Mouse (Mus musculus): Measurements from ENCODE around the gene Agap1. TPM values are rescaled to one million over a fixed set of nuclear protein-coding genes. Genes with fewer than 3 reads are reported as not detected.
A peak's percentile ranks its signal among the peaks of the same experiment; 100 is the strongest.

Agap1 gene
- polyA plus RNA-seq, 1 experiment from 2014 or later: 7.6 TPM

DNA sequence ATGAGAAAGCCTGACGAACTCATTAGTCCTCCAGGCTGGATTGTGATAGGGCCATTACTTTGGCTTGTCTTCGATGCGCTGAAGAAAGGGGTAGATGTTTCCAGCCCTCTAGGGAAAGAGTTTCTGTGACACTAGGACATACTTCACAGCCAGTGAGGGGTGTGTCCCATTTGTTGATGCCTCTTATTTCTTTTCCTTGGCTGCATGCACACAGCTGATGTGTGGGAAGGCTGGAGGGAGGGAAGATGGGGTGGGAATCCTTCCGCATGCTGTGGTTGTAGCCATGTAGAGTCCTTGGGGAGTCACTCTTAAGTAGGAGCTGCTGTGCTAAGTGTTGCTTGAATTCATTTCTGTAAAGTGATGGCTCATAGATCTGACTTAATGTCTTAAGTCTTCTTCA lies 118.9 kb downstream of the Agap1 start:
- Histone ChIP-seq H3K27me3 (ENCODE audit: control insufficient read depth, insufficient read depth, low read depth, low read length) (no peaks in the 10 kb centered on the region), H3K9me3 (ENCODE audit: control insufficient read depth, low read length) (no peaks in the 10 kb centered on the region), H3K27ac (ENCODE audit: low read length) (no peak overlapping the region), H3K4me3 (ENCODE audit: low read length) (no peak overlapping the region), H3K4me2 (ENCODE audit: low read depth, low read length) (no peak overlapping the region), H3K9ac (ENCODE audit: low read length) (no peak overlapping the region), H3K36me3 (ENCODE audit: control insufficient read depth, insufficient read depth, low read length) (no peaks in the 10 kb centered on the region), H3K4me1 (replicated peaks; ENCODE audit: control insufficient read depth, insufficient read depth, low read length) (peaks cover 29% of the 10 kb centered on the region)
- no peak for ATAC-seq (ENCODE audit: low read depth)
- 96% methylated on average over 4 of the region's 4 CpGs for WGBS

DNA sequence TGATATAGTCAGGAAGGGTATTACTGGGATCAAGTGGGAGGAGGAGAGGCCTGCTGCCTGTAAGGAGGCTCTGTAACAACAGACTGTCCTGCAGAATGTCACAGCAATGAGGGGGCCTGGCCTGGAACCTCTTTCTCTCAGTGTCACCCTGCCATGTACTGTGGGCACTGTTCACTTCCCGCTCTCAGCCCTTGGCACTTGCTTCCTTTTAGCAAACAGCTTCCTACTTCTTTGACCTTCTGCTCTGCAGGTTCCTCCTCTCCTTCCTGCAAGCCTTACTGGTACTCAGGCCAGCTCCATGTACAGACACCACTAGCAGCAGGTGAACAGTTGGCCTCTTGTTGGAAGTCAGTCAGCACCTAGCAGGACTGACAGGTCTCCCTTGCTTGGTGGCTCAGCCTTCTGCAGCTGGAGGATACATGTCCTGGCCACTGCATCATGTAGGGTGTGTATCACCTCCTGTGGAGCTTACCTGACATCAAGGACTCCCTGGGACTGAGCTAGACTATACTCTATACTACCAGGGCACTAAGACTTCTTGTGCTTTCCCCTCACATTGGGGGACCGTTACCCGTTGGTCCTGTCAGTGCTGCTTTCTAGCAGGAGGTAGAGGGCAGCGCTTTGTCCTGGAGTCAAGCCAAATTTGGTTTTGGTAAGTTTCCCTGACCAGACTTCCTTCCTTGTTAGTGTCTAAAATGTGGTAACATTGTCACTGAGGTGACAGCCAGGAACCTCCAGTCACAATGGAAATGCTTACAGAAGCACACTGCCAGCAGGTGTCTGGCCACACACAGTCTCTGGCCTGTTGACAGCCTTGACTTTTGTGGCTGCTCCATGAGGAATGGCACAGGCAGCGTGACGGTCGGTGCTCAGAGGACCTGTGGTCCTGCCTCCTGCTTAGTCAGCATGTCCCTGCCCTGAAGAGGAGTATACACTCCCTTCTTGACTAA lies 120.6 kb downstream of the Agap1 start:
- WGBS: 47% methylated on average over 7 of the region's 7 CpGs

DNA sequence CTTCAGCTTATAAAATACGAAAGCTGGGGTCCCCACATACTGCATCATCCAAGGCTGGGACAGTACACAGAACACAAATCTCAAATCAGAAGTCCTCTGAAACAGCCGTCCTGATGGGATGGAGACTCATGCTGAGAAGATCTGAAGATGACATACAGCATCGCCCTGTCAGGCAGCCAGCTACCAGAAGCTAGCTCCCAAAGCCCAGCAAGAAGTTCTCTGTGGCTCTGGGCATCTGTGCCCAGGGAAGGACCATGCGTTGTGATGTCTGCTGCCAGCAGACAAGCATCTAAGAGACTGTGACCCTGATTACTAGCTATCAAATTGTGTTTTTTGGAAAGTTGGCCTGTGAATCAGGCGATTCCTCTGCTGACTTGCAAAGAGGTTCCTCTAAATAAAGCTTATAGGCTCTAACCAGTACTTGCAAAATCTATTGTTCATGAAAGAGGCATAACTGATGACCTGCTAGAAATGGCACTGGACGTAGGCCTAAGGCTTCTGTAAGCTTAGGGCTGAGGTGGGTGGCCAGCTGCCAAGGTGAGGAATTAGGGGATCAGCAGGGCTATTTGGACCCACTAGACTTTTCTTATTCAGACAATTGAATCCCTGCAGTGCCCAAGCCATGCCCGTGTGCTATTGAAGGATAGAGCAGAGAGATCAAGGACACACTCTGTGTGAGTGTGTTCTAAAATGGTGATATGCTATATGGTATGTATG lies 121.7 kb downstream of the Agap1 start:
- Histone ChIP-seq H3K4me1 (replicated peaks; ENCODE audit: control insufficient read depth, insufficient read depth, low read length) (peaks cover 32% of the 10 kb centered on the region), H3K4me3 (ENCODE audit: low read length) (no peak overlapping the region), H3K27ac (ENCODE audit: low read length) (peak overlapping the region; percentile 79), H3K27me3 (ENCODE audit: control insufficient read depth, insufficient read depth, low read depth, low read length) (peaks cover 3% of the 10 kb centered on the region; the same call in 1 of the 2 replicates), H3K9me3 (ENCODE audit: control insufficient read depth, low read length) (no peaks in the 10 kb centered on the region), H3K36me3 (ENCODE audit: control insufficient read depth, insufficient read depth, low read length) (no peaks in the 10 kb centered on the region), H3K4me2 (ENCODE audit: low read depth, low read length) (peak overlapping the region; percentile 40; the same call in 1 of the 2 replicates), H3K9ac (ENCODE audit: low read length) (peak overlapping the region; percentile 40)
- no peak for ATAC-seq (ENCODE audit: low read depth)
- WGBS: 55% methylated on average over 7 of the region's 7 CpGs

More for the DNA sequence above, 120.6 kb downstream of the Agap1 start:
- no peak overlapping the region for H3K27ac ChIP-seq (ENCODE audit: low read length)
- H3K36me3 ChIP-seq (ENCODE audit: control insufficient read depth, insufficient read depth, low read length): no peaks in the 10 kb centered on the region
- no peak overlapping the region for H3K4me2 ChIP-seq (ENCODE audit: low read depth, low read length)
- H3K9me3 ChIP-seq (ENCODE audit: control insufficient read depth, low read length): no peaks in the 10 kb centered on the region
- H3K9ac ChIP-seq (ENCODE audit: low read length): no peak overlapping the region
- ATAC-seq (ENCODE audit: low read depth): no peak
- no peak overlapping the region for H3K4me3 ChIP-seq (ENCODE audit: low read length)
- peaks cover 22% of the 10 kb centered on the region for H3K4me1 ChIP-seq (replicated peaks; ENCODE audit: control insufficient read depth, insufficient read depth, low read length)
- H3K27me3 ChIP-seq (ENCODE audit: control insufficient read depth, insufficient read depth, low read depth, low read length): no peaks in the 10 kb centered on the region

DNA sequence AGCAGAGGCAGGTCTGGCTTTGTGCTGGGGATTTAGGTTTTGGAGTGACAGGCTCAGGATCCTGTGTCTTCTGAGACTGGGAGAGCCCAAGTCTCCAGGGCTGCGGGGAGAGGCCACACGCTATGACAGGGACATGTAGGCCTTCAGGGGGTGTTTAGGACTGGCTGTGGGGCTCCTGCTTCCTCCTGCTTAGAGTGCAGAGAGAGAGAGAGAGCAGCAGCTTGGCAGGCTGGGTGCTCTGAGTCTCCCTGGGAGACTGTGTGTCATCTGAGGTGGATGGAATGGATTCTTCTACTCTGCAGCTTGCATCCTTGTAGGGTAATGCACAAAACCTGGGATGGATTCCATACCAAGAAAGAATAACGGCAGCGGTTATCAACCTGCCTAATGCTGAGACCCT lies 122.4 kb downstream of the Agap1 start:
- Histone ChIP-seq H3K36me3 (ENCODE audit: control insufficient read depth, insufficient read depth, low read length) (no peaks in the 10 kb centered on the region), H3K9me3 (ENCODE audit: control insufficient read depth, low read length) (no peaks in the 10 kb centered on the region), H3K4me3 (ENCODE audit: low read length) (no peak overlapping the region), H3K27me3 (ENCODE audit: control insufficient read depth, insufficient read depth, low read depth, low read length) (peaks cover 10% of the 10 kb centered on the region), H3K9ac (ENCODE audit: low read length) (peak overlapping the region; percentile 40), H3K4me1 (replicated peaks; ENCODE audit: control insufficient read depth, insufficient read depth, low read length) (peaks cover 37% of the 10 kb centered on the region), H3K27ac (ENCODE audit: low read length) (peak overlapping the region; percentile 79), H3K4me2 (ENCODE audit: low read depth, low read length) (peak overlapping the region; percentile 40)
- 19% methylated on average over 4 of the region's 4 CpGs for WGBS
- ATAC-seq (ENCODE audit: low read depth): peak; percentile 76

DNA sequence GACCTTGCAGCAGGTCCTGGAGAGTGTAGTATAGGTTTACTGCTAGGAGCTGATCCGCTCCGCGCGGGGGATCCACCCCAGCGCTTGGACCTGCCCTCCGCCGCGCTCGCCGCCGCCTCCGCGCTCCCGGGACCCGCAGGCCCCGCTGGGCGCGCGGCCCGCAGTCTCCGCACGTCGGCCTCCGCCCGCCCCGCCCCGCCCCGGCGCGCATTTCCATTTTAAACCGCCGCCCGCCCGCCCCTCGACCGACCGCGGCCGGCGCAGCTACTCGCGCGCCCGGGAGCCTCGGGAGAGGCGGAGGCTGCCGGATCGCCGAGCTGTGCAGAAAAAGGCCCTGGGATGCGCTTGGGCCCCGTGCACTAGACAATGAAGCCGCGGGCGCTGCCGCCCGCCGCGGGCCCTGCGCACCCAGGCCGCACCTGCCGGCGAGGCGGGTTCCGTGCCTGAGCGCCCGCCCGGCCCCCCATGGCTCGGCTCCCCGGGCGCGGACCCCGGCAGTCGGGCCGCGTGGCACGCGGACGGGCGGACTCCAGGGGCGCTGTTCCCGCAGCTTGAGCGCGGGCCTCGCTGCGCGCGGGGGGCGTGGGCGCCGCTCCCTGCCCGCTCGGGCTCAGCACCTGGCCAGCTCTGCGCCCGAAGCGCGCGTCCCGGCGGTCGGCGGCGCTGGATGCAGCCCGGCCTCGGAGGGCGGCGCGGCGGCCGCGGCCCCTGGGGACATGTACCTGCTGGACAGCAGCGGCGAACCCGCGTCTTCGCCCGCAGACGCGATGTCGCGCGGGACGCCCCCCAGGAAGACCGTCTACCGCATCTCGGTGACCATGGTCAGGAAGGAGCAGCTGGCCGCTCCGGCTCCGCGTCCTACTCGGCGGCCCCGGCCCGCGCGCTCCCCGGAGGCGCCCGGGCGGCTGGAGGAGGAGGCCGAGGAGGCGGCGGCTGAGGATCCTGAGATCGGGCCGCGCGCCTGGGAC lies 125.7 kb downstream of the Agap1 start:
- H3K4me1 ChIP-seq (replicated peaks; ENCODE audit: control insufficient read depth, insufficient read depth, low read length): peaks cover 29% of the 10 kb centered on the region
- H3K4me2 ChIP-seq (ENCODE audit: low read depth, low read length): peak overlapping the region; percentile 100
- H3K9me3 ChIP-seq (ENCODE audit: control insufficient read depth, low read length): no peaks in the 10 kb centered on the region
- peak overlapping the region; percentile 66 for H3K9ac ChIP-seq (ENCODE audit: low read length)
- ATAC-seq (ENCODE audit: low read depth): peak; percentile 75
- peak overlapping the region; percentile 66 for H3K4me3 ChIP-seq (ENCODE audit: low read length)
- peak overlapping the region; percentile 47; the same call in 1 of the 2 replicates for H3K27ac ChIP-seq (ENCODE audit: low read length)
- no peaks in the 10 kb centered on the region for H3K36me3 ChIP-seq (ENCODE audit: control insufficient read depth, insufficient read depth, low read length)
- H3K27me3 ChIP-seq (ENCODE audit: control insufficient read depth, insufficient read depth, low read depth, low read length): peaks cover 14% of the 10 kb centered on the region
- 0% methylated on average over 64 of the region's 146 CpGs for WGBS

DNA sequence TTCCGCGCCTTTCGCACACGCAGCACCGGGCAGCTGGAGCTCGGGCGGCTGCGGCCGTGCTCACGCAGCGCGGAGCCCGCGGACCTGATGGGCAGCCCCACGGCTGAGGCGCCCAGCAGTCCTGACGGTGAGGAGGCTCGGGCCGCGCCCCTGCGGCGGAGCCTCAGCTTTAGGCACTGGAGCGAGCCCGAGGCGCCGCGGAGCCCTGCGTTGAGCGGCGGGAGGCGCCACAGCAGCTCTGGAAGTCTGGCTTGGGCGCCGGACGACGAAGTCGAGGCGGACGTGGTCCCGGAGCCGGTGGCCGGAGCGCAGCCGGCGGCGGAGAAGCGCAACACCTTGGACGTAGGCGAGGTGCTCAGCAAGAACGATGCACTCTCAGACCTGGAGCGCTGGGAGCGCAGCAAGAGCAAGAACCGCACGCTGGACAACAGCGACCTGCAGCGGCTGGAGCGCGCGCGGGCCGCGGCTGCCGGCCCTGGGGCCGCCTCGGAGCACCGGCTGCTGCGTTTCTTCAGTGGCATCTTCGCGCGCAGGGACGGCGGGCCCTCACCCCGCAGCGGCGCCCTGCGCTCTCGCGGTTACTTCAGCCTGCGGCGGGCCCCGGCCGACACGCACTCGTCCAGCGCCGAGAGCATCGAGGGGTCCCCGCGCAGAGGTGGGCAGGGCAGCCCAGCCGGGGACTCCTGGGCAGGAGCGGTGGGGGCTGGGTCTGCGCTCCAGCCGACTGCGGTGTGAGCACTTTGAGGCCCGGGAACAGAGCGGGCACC lies 126.6 kb downstream of the Agap1 start:
- no peaks in the 10 kb centered on the region for H3K36me3 ChIP-seq (ENCODE audit: control insufficient read depth, insufficient read depth, low read length)
- no peaks in the 10 kb centered on the region for H3K9me3 ChIP-seq (ENCODE audit: control insufficient read depth, low read length)
- peaks cover 23% of the 10 kb centered on the region for H3K4me1 ChIP-seq (replicated peaks; ENCODE audit: control insufficient read depth, insufficient read depth, low read length)
- peak overlapping the region; percentile 66 for H3K9ac ChIP-seq (ENCODE audit: low read length)
- peak overlapping the region; percentile 100 for H3K4me2 ChIP-seq (ENCODE audit: low read depth, low read length)
- peak; percentile 66 for ATAC-seq (ENCODE audit: low read depth)
- H3K4me3 ChIP-seq (ENCODE audit: low read length): peak overlapping the region; percentile 66
- H3K27ac ChIP-seq (ENCODE audit: low read length): no peak overlapping the region
- under 1% methylated on average over 87 of the region's 95 CpGs for WGBS
- peaks cover 14% of the 10 kb centered on the region for H3K27me3 ChIP-seq (ENCODE audit: control insufficient read depth, insufficient read depth, low read depth, low read length)

DNA sequence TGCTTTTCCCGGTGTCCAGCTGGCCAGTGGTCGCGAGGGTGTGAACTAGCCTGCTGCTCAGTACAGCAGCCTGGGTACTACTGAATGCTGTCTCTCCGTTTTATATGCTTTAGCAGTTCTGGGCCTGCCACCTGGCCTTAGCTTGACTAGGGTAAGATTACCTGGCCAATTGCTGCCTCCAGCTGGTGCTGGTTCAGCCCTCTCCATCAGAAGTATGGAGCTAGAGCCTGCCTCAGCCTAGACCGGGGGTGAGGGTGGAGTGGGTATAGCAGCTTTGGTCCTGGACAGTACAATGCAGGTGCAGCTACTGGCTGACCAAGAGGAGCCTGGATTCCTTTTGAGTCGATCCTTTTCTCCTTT lies 127.1 kb downstream of the Agap1 start:
- H3K27me3 ChIP-seq (ENCODE audit: control insufficient read depth, insufficient read depth, low read depth, low read length): peaks cover 14% of the 10 kb centered on the region
- no peak for ATAC-seq (ENCODE audit: low read depth)
- H3K9ac ChIP-seq (ENCODE audit: low read length): no peak overlapping the region
- peak overlapping the region; percentile 66 for H3K4me3 ChIP-seq (ENCODE audit: low read length)
- H3K9me3 ChIP-seq (ENCODE audit: control insufficient read depth, low read length): no peaks in the 10 kb centered on the region
- WGBS: 35% methylated on average over 6 of the region's 6 CpGs
- H3K36me3 ChIP-seq (ENCODE audit: control insufficient read depth, insufficient read depth, low read length): no peaks in the 10 kb centered on the region
- H3K4me2 ChIP-seq (ENCODE audit: low read depth, low read length): peak overlapping the region; percentile 100
- peaks cover 17% of the 10 kb centered on the region for H3K4me1 ChIP-seq (replicated peaks; ENCODE audit: control insufficient read depth, insufficient read depth, low read length)
- H3K27ac ChIP-seq (ENCODE audit: low read length): no peak overlapping the region

DNA sequence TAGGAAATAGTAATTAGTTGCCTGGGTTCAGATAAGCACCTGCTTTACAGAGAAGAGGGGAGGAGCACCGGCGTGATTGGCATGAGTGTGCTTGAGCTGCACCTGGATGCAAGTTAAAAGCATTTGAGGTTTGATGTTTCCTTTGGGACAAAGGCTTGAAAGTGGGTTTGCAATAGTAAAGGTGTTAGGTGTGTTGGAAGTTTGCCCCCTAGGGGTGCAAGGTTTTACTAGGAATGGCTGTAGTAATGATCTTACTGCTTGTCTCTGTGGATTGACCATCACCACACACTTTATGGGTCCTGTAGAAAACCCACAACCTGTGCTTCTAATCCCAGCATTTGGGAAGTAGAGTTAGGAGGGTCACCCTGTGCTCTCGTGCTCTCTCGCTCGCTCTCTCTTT lies 128.8 kb downstream of the Agap1 start:
- Histone ChIP-seq H3K27ac (ENCODE audit: low read length) (no peak overlapping the region), H3K27me3 (ENCODE audit: control insufficient read depth, insufficient read depth, low read depth, low read length) (peaks cover 14% of the 10 kb centered on the region), H3K36me3 (ENCODE audit: control insufficient read depth, insufficient read depth, low read length) (no peaks in the 10 kb centered on the region), H3K4me1 (replicated peaks; ENCODE audit: control insufficient read depth, insufficient read depth, low read length) (peaks cover 14% of the 10 kb centered on the region), H3K4me2 (ENCODE audit: low read depth, low read length) (no peak overlapping the region), H3K4me3 (ENCODE audit: low read length) (no peak overlapping the region), H3K9me3 (ENCODE audit: control insufficient read depth, low read length) (no peaks in the 10 kb centered on the region), H3K9ac (ENCODE audit: low read length) (no peak overlapping the region)
- no peak for ATAC-seq (ENCODE audit: low read depth)
- WGBS: 71% methylated on average over 5 of the region's 5 CpGs

Measured in lung, embryonic 16.5 days (tissue).